9 mouse cellular contexts compared by ENCODE assay signal in genomic region chr4:117312416-117313084, GRCm38 (mm10).
DNase-seq lines count a peak whose midpoint lies in the region; ATAC-seq and TF ChIP-seq lines count a peak whose summit lies in the region.
"Had no signal": no experiment of that assay in that cellular context is flagged by ENCODE, and none has a peak within 500 bp of the region (broad histone marks: within the 10 kb centered on the region; RNA-seq: fewer than 3 reads in every experiment).

No protein-coding gene starts in this region.

- 2% methylated on average over 26 of the region's 26 CpGs for WGBS in forebrain, embryonic 10.5 days
- 12% methylated on average over 26 of the region's 26 CpGs for WGBS in forebrain, postnatal 0 days
- WGBS in hindbrain, embryonic 13.5 days, result 4% methylated on average over 26 of the region's 26 CpGs
- 5% methylated on average over 26 of the region's 26 CpGs for WGBS in midbrain, embryonic 14.5 days

- TF ChIP-seq CTCF in forebrain, postnatal 0 days (IDR thresholded peaks at IDR 0.05; ENCODE audit: low read depth), result no peak
- no peak for TF ChIP-seq CTCF in G1E (IDR thresholded peaks at IDR 0.05; ENCODE audit: low read depth, low read length)
- no peak for TF ChIP-seq CTCF in layer of hippocampus, adult 2 months (conservative IDR thresholded peaks at IDR 0.05)

- no peak for DNase-seq in forebrain, embryonic 10.5 days (ENCODE audit: extremely low spot score, low spot score)
- DNase-seq in forebrain, postnatal 0 days, result no peak
- peak; percentile 57 for DNase-seq in G1E (ENCODE audit: low spot score)
- no peak for DNase-seq in midbrain, embryonic 14.5 days
- DNase-seq in urinary bladder, postnatal 25 days (ENCODE audit: low spot score), result no peak
- DNase-seq in layer of hippocampus, adult 2 months (ENCODE audit: low spot score in 2 of 2), result no peak
- no peak for DNase-seq in right cerebral cortex, adult 2 months (ENCODE audit: low spot score in 2 of 2)

- no peak for ATAC-seq in forebrain, postnatal 0 days
- ATAC-seq in G1E (ENCODE audit: extremely low read depth, insufficient number of reproducible peaks, low FRiP score, poor library complexity, severe bottlenecking), result peak; percentile 60
- ATAC-seq in hindbrain, embryonic 13.5 days (ENCODE audit: low FRiP score), result peak; percentile 46; the same call in 1 of the 2 replicates
- no peak for ATAC-seq in midbrain, embryonic 14.5 days (ENCODE audit: low FRiP score, low TSS enrichment)

- no peak overlapping the region for H3K9ac ChIP-seq in forebrain, postnatal 0 days
- peak overlapping the region; percentile 43; the same call in 1 of the 2 replicates for H3K9ac ChIP-seq in hindbrain, embryonic 13.5 days
- H3K9ac ChIP-seq in midbrain, embryonic 14.5 days (replicated peaks; ENCODE audit: low read length), result no peak overlapping the region

- no peak overlapping the region for H3K4me2 ChIP-seq in forebrain, postnatal 0 days (ENCODE audit: low read depth)
- H3K4me2 ChIP-seq in hindbrain, embryonic 13.5 days, result peak overlapping the region; percentile 25; the same call in 1 of the 2 replicates
- H3K4me2 ChIP-seq in midbrain, embryonic 14.5 days (ENCODE audit: low read length), result 0 out of 2 replicates have a peak overlapping the region, but pooled peaks have one; percentile 15

- no peaks in the 10 kb centered on the region for H3K36me3 ChIP-seq in forebrain, embryonic 10.5 days (replicated peaks)
- H3K36me3 ChIP-seq in forebrain, postnatal 0 days (ENCODE audit: insufficient read depth), result no peaks in the 10 kb centered on the region
- H3K36me3 ChIP-seq in G1E (replicated peaks), result no peaks in the 10 kb centered on the region
- no peaks in the 10 kb centered on the region for H3K36me3 ChIP-seq in hindbrain, embryonic 13.5 days
- H3K36me3 ChIP-seq in midbrain, embryonic 14.5 days (ENCODE audit: control insufficient read depth, insufficient read depth, low read length), result no peaks in the 10 kb centered on the region

- H3K4me3 ChIP-seq in forebrain, embryonic 10.5 days, result peak overlapping the region; percentile 30
- H3K4me3 ChIP-seq in forebrain, postnatal 0 days (ENCODE audit: low read depth, low read length), result no peak overlapping the region
- peak overlapping the region; percentile 63; the same call in 1 of the 2 replicates for H3K4me3 ChIP-seq in G1E (ENCODE audit: low read depth, low read length)
- no peak overlapping the region for H3K4me3 ChIP-seq in hindbrain, embryonic 13.5 days
- no peak overlapping the region for H3K4me3 ChIP-seq in midbrain, embryonic 14.5 days (replicated peaks; ENCODE audit: low read depth, low read length)
- H3K4me3 ChIP-seq in layer of hippocampus, adult 2 months, result no peak overlapping the region
- H3K4me3 ChIP-seq: myocyte had no signal

- peak overlapping the region; percentile 66 for H3K27ac ChIP-seq in forebrain, embryonic 10.5 days
- H3K27ac ChIP-seq in forebrain, postnatal 0 days (ENCODE audit: low read depth, low read length), result no peak overlapping the region
- H3K27ac ChIP-seq in hindbrain, embryonic 13.5 days, result peak overlapping the region; percentile 55
- 0 out of 2 replicates have a peak overlapping the region, but pooled peaks have one; percentile 20 for H3K27ac ChIP-seq in midbrain, embryonic 14.5 days (replicated peaks; ENCODE audit: low read depth, low read length)
- no peak overlapping the region for H3K27ac ChIP-seq in layer of hippocampus, adult 2 months

- H3K27me3 ChIP-seq in forebrain, embryonic 10.5 days (ENCODE audit: poor library complexity, severe bottlenecking), result peaks cover 93% of the 10 kb centered on the region
- peaks cover 13% of the 10 kb centered on the region; the same call in 1 of the 2 replicates for H3K27me3 ChIP-seq in forebrain, postnatal 0 days (ENCODE audit: insufficient read depth, low read length)
- H3K27me3 ChIP-seq in G1E (ENCODE audit: insufficient read depth, low read length), result peaks cover 58% of the 10 kb centered on the region
- peaks cover 69% of the 10 kb centered on the region for H3K27me3 ChIP-seq in hindbrain, embryonic 13.5 days
- H3K27me3 ChIP-seq in midbrain, embryonic 14.5 days (ENCODE audit: control insufficient read depth, insufficient read depth, low read length), result peaks cover 23% of the 10 kb centered on the region

- peaks cover 3% of the 10 kb centered on the region; the same call in 1 of the 2 replicates for H3K9me3 ChIP-seq in forebrain, embryonic 10.5 days
- no peaks in the 10 kb centered on the region for H3K9me3 ChIP-seq in forebrain, postnatal 0 days (ENCODE audit: low read length)
- H3K9me3 ChIP-seq in G1E (replicated peaks), result no peaks in the 10 kb centered on the region; the same call in 1 of the 2 replicates
- no peaks in the 10 kb centered on the region for H3K9me3 ChIP-seq in hindbrain, embryonic 13.5 days
- H3K9me3 ChIP-seq in midbrain, embryonic 14.5 days (ENCODE audit: control insufficient read depth, low read length), result no peaks in the 10 kb centered on the region

- H3K4me1 ChIP-seq in forebrain, embryonic 10.5 days, result peaks cover 36% of the 10 kb centered on the region
- H3K4me1 ChIP-seq in forebrain, postnatal 0 days (ENCODE audit: insufficient read depth), result no peaks in the 10 kb centered on the region
- H3K4me1 ChIP-seq in G1E (ENCODE audit: insufficient read depth, low read depth, low read length), result peaks cover 24% of the 10 kb centered on the region
- peaks cover 44% of the 10 kb centered on the region for H3K4me1 ChIP-seq in hindbrain, embryonic 13.5 days (replicated peaks)
- peaks cover 25% of the 10 kb centered on the region for H3K4me1 ChIP-seq in midbrain, embryonic 14.5 days (ENCODE audit: control insufficient read depth, insufficient read depth, low read length)

Comparison
In these comparisons a context has a peak if more than half of its experiments do, and no peak if none do; other contexts are left out.
1. H3K27ac ChIP-seq: peak in forebrain, embryonic 10.5 days (single experiment), hindbrain, embryonic 13.5 days (single experiment) and midbrain, embryonic 14.5 days (single experiment); none in forebrain, postnatal 0 days (single experiment) and layer of hippocampus, adult 2 months (single experiment).
2. H3K4me3 ChIP-seq: peak in forebrain, embryonic 10.5 days (single experiment) and G1E (single experiment); none in forebrain, postnatal 0 days (single experiment), hindbrain, embryonic 13.5 days (single experiment), midbrain, embryonic 14.5 days (single experiment) and layer of hippocampus, adult 2 months (single experiment).
3. ATAC-seq: peak in G1E (single experiment) and hindbrain, embryonic 13.5 days (single experiment); none in forebrain, postnatal 0 days (single experiment) and midbrain, embryonic 14.5 days (single experiment).